Mouse (Mus musculus) liver, embryonic 12.5 days (tissue): ENCODE results near the gene Mrps23. TPM values are rescaled to one million over a fixed set of nuclear protein-coding genes. Genes with fewer than 3 reads are reported as not detected.

Experiments used
- polyA plus RNA-seq: library from polyadenylated mRNA; unstranded; fragments of >200 nt; fragmentation: Nextera tagmentation; extraction: Ambion mirVana; gene quantifications from 2 replicates; pipeline ENCODE4 v1.2.1, GENCODE M21; 2016

Gene Mrps23
- polyA plus RNA-seq, 1 experiment from 2014 or later: 47.6 TPM

Other genes with a start within 250 kb of the Mrps23 start
- 14.3 and 15.5 TPM in 2 replicates for gene Dynll2, start 216.9 kb upstream of the Mrps23 start, polyA plus RNA-seq
- gene Srsf1, start 157.0 kb upstream of the Mrps23 start, polyA plus RNA-seq: 272 and 273 TPM in 2 replicates
- gene Vezf1, start 136.1 kb upstream of the Mrps23 start, polyA plus RNA-seq: 14.6 TPM in 2 replicates
- gene Cuedc1, start 106.3 kb upstream of the Mrps23 start, polyA plus RNA-seq: 3.4 and 4.6 TPM in 2 replicates
- gene Ccdc182, start 89.7 kb downstream of the Mrps23 start, polyA plus RNA-seq: 0.10 and 0.14 TPM in 2 replicates